Mouse (Mus musculus): Measurements from ENCODE around the gene Il17rd.

Il17rd gene

DNA sequence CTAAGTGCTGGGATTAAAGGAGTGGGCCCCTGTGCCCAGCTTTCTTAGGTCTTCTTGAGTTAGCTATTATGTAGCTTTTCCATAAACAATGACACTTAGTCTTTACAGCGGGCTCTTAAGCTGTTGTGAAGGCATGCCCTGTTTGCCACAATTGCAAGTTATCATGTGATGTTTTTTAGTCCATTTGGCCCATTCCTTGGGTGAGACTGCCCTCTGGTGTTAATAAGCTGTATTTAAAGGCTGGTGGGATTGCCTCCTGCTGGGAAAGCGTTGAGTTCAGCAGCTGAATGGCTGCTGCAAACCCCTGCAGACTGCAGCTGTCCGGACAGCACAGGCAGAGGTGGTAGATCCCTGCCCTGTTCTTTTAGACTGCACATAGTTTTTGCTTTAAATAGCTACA, 58.0 kb downstream of the Il17rd start:
- DNase-seq = peak in 1 of 2 experiments; percentile 39

DNA sequence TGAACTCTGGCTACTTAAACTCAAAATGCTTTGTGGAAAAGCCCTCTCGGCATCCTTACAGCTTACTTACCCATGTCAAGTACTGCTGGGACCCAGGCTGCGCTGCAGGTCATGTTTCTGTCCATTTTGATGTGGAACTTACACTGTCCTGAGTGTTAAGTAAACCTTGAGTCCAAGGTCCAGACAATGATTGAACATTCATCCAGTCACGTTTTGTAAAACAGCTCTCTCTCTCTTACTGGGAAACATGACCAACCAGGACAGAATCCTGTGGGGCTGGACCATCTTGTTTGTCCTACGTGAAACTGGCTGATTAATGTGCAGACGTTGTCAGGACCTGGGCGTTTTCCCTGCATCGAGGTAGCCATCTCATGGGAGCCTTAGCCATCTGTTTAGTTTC, 63.0 kb downstream of the Il17rd start:
- no peak for DNase-seq

DNA sequence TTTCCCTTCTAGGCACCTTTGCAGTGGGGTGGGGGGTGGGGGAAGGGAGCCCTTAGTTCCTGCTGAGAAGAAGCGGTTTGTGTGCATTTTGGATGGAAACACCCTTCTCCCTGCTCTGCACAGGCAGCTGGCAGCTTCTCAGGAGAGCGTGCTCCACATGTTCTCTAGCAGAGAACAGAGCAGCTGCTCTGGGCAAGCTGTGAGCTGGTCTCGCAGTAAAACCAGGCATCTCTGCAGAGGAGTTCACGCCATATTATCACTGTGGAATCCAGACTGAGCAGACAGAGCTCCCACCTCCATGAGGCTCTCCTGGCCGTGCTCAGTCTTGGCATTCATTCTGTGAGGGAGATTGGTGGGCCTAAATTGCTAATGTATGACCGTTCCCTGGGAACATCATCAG, 64.0 kb downstream of the Il17rd start:
- no peak for DNase-seq

DNA sequence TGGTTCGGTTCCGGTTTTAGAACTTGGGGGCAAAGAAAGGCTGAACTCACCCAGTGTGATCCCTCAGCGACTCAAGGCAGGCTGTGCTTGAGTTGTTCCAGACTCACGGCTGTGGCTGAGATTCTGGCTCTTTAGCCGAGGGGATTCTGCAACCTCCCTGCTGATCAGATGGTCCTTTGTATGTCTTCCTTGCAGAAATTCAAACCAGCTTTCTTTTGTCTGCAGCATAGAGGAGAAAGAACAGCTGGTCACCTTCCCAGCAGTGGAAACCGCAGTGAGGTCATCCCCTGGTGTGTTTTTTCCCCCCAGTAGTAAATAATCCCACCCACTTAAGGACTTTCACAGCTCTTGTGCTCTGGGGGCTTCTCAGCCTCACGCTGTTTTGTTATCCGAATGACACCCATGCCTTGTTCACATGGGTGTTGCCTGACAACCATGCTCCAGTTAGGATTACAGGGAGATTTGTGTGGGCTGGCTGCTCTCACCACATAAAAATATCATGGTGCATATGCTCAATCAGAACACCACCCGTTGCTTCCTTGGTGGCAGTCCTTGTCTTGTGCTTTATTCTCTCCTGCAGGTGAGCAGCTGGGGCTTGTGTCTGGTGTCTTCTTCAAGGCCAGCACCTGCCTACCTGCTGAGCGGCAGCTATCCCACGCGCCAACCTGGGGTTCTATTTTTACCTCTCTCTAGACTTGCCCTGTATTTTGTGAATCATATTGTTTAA, 67.2 kb downstream of the Il17rd start:
- no peak for DNase-seq

DNA sequence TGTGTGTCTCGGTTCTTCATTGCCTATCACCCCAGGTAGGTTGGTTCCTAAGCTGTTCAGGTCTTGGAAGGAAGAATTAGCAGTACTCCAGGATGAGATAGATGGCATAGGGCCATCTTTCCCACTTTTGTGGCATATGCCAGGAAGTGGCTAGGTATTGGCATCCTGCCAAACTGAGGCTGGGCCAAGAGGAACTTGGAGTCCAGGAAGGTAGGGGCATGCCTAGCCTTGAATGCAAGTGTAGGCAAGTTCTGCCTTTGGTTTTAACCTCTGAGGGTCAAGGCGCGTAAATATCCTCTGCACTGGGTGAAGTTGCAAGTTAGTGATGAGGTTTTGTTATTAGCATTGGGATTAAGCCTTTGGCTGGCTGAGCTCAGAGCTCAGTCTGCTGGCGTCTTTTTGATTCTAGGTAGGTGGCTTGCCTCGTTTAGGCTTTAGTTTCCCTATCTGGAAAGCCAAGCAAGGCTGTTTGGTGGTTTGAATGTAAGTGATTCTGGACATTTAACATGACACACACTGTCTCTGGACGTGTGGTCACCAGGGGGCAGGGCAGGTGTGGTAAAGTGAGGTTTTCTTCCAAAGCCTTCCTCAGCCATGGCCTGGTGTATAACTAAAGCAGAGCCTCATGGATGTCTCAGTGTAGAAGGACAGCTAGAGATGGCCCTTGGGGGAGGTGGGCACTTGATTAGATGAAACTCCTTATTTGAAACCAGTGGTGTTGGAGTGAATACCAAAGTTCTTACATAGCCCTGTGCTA, 70.2 kb downstream of the Il17rd start:
- DNase-seq = peak; percentile 41 to 62

DNA sequence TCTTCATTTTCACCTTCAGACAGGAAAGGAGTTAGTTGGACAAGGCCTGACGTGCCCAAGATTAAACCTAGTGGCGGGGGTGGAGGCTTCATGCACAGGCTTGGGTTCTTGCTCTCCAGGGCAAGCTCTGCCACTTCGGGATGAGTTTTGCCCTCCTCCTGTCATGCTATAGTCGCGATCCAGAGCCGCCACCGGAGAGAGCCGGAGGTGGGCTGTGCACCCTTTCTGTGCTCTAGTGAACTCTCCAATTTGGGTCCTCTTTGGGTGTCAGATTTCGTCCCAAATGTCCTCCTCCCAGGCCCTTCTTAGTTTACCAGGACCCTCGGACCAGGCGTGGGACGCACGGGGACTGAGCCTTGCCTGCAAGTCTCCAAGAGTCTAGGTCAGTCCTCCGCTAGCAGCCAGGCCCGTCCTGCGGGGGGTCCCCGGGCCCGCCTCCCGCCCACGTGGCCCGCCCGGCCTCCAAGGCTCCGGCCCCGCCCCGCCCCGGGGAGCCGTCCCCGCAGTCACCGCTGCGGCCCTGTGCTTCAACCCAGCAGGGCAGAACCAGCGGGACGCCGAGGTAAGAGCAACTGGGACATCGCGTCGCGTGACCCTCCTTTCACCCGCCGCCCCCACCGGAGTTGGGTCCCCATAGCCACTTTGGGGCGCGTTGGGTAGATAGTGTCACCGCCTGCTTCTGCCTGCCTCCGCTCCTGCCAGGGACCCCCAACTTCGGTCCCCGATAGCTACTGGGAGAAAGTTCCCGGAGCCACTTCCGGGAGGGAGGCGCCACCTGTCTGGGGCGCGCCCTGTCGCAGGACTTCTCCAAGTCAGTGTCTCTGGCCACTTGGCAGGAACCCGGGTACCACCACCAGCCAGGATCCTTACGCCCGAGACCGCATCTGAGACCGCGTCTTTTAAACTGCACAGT, 75.9 kb downstream of the Il17rd start, which contains the start of gene Arhgef3:
Gene Arhgef3 (plus strand): TSS at position 538 of the 913 bp plus-strand sequence.
- peak; percentile 15 to 37 for DNase-seq

DNA sequence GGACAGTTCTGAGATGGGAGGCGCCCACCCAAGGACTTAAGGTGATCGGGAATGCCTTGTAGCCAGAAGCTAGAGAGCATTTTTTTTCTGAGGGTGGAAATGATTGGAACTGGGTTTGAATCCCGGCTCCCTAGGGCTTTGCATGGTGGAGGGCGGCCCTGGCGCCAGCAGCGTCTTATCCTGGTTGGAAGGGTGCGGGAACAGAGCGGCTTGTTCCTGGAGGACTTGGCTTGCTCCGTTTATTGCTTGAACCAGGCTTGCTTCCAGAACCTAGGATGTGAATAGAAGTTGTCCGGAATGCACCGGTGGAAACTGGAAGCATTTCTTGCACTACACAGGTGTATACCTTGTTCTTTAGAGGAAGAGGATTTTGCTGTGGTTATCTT, 76.5 kb downstream of the Il17rd start:
- no peak for DNase-seq

DNA sequence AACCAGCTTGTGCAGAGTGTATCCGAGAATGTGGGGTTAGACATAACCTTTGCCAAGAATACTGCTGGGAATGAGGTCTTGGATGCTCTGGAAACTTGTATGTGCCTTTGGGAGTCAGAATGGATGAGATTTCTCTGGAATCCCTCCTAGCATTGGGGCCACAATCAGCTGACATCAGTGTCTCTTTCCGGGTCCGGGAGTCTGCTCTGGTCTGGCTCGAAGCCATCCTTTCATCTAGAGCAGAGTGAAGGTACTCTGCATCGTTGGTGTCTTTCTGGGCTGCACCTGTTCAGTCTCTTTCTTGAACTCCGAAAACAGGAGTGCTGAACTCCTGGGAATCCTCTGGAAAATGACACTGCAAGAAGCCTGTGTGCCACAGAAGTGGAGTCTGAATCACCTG, 77.2 kb downstream of the Il17rd start:
- DNase-seq = no peak

DNA sequence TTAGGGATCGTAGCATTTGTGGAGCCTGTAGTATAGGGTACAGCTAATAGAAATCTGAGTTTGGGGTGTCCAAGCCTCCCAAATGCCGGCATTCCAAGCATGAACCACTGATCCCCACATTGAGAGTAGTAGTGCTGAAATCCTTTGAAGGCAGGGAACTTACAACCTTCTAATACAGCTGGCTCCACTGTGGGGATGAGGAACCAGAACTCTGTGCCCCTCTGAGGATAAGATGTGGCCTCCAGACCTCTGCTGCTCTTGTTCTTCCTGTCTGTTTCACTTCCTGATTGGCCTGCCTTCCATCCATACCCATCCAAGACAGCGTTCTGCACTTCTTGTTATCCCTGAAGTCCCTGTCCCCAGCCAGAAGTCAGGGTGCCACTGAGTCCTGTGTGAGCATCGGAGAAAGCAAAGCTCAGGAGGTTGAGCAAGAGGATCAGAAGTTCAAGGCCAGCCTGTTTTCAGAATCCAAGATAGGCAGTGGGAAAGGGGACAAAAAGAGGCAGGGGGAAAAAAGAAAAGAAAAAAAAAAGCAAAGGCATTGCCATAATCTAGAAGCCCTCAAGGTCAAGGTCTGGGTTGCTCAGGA, 77.9 kb downstream of the Il17rd start:
- no peak for DNase-seq

DNA sequence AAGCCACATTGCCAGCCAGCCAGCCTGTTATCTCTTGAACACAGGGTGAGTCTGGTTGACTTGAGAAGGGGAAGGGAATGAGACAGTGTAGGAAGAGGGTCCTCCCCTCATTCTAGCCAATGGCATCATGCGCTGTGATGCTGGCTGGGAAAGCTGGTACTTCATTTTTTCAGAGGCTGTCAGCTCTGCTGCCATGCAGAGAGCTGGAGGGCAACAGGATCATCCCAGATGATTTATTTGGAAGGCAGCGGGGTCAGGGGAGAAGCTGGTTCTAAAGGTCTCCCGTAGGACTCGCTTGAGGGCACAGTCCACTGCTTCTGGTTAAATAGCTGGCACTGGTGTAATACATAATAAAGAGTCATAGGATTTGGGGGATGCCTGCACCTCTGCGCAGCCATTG, 79.8 kb downstream of the Il17rd start:
- DNase-seq = no peak

DNA sequence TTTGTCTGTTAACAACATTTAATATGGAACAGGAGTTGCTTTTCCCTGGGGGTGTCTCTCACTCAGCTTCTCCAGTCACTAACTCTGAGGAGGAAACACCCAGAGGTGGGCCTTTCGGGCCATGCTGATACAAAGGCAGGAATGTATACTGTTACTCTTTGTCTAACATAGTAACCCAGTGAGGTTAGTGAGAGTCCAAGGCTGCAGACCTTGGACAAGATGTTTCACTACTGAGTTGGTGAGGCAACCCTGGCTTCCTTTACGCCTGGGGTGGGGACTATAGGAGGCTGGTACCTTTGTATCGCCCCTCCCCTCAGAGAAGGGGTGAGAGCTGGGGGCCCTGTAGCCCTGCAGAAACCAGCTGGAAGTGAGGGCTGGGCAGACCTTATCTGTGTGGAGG, 83.9 kb downstream of the Il17rd start:
- no peak for DNase-seq

DNA sequence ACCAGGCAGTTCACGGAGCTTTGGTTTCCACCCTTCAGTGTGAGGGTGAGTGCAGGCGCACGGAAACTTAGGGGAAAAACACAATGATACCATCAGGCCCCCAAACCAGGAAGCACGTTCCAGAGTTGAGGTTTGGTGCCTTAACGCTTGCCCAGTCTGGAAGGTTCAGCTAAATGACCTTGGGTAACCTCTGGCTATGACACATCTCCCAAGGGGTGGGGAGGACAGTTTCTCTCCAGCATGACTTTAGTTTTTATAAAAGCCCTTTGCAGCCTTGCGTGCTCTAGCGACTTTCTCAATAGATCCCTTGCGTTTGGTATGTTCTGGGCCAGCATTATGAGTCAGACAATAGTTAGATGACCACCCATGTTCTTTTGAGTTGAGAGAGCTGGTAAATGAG, 84.8 kb downstream of the Il17rd start:
- no peak for DNase-seq

DNA sequence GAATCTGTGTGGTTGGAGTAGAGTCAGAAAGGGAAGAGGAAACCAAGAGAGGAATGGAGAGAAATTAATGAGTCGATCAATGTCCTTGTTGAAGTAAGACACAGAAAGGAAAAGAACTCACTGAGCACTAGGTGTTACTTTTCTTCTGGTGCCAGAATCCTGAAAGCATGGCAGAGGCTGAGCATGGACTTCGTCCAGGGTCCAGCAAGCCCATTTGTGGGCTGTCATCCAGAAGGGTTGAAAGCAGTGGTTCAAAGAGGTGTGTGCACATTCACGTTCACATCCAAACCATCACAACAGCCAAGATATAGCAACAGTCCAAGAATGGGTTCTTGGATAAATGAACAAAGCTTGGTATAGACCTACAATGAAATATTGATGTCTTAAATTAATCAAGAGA, 91.3 kb downstream of the Il17rd start:
- DNase-seq = no peak

DNA sequence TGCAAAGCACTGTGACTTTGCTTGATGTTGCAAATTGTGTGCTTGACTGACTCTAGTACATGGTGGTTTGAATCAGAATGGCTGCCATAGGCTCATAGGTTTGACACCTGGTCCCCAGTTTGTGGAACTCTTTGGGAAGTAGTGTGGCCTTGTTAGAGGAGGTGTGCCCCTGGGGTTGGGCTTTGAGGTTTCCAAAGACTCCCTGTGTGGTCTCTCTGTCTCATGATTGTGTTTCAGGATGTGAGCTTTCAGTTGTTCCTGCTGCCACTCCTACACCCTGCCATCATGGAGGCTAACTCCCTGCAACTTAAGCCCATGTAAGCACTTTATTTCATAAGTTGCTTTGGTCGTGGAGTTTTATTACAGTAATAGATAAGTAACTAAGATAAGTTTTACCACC, 91.9 kb downstream of the Il17rd start:
- no peak for DNase-seq

DNA sequence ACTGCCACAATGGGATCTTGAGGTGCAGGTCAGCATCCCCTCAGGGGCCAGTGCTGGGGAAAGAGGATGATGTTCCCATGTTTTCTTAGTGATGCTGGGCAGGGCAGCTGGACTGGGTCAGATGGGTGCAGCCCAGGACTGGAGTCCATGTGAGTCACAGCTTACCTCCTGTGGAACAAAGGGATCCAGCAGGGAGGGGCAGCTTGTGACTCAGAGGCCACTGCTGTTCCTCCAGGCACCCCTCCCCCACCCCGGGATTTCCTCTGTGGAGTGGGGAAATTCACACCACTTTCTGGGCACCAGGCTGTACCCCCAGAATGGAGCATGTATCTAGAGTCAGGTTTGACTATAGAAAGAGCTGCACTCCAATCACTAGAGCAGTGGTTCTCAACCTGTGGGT, 92.8 kb downstream of the Il17rd start:
- no peak for DNase-seq

DNA sequence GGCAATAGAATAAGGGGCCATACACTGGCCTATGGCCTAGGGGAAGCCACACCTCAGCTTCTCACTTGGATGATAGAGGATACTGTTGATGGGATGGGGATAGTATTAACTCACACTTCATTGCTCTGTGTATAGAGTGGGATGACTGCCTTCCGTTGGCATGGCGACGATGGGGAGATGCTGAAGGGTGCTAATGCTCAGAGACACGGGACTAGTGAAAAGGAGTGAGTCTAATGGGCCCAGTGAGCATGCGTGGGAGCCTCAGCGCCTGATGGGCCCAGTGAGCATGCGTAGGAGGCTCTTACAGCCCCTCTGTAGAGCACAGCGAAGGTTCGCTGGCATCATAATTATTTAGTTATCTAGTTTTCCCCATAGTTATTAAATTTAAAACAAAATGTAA, 100.2 kb downstream of the Il17rd start:
- DNase-seq = no peak

DNA sequence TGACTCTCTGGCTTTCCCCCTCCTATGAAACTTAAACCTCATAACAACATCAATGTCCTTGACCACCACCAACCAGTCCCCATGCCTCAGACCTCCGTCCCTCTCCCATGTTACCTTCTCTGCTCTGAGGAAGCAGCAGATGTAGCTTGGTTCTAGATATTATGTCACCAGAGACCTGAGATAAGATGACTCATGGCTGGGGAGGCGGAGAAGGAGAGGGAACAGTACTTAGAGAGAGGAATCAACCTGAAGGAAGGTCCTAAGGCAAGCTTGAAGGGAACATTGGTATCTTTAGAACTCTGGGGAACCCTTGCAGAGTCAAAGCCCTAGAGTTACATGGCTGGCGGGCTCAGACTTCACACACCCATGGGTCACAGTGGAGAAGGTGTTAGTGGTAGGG, 101.2 kb downstream of the Il17rd start:
- DNase-seq = no peak

DNA sequence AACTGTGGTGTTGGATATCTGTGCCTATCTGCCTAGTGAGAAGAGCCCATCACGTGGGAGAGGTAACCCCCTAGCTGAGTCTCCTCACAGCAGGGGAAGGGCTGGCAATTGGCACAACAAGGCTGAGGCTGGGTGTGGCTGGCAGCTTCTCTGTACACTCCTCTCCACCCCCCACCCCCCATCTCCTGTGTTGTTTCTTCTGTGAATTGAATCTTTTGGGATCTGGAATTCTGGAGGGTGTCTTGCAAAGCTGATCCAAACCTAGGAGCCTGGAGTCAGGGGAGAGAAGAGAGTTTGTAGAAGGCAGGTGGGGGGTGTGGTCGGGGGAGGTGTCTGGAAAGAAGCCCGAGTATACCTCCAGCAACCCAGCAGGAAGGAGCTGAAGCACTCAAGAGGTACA, 102.7 kb downstream of the Il17rd start:
- DNase-seq = no peak

DNA sequence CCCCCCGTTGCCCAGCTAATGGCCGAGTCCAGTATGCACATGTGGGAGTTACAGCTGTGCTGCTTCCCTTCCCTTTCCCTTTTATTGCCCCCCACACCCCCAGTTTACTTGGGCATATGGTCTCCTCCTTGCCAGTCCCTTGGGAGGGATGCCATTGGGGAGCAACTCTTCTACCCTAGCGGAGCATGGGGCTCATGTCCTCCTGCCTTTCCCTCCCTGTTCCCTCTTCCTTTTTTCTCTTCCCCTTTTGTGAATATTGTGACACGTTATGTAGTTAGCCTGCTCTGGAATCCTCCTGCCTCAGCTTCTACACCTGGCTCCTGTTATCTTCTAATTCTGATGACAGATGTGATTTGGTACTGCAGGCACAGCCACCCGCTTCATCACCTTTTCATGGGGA, 103.9 kb downstream of the Il17rd start:
- no peak for DNase-seq

DNA sequence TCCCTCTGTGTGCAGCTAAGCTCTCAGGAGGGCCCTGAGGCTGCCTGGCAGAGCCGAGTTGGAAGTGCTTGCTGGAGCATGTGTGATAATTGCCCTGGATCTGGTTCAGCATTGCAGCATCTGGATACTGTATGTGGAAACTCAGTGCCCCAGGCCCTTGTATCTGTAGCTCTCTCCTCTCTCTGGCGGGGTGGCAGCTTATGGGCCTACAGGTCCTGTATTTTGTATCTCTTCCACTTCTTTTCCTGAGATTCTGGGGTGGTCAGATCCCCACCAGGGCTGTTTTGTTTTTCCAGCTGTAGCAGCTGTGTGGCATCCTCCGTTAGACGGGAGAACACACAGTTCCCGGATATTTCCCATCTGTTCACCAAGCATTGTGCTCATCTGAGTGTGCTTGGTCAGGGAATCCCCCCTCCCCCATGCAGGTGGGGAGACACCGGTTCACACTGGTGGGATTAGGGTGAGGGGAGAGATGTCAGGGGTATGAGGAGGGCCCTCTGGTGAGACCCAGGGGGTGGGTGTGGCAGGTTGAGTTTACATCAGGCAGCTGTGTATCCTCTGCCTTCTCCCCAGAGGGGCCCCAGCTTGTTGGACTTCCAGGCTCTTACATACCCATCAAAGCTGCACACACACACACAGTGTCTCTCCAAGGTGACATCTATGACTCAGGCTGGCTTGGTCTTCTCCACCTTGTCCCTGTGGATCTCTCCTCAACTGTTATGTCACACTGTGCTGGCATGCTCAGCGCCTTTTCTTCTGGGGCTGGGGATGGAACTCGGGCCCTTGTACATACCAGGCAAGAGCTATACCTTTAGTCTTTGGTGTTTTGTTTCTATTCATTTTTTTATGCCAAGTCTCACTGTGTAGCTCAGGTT, 106.7 kb downstream of the Il17rd start:
- no peak for DNase-seq

DNA sequence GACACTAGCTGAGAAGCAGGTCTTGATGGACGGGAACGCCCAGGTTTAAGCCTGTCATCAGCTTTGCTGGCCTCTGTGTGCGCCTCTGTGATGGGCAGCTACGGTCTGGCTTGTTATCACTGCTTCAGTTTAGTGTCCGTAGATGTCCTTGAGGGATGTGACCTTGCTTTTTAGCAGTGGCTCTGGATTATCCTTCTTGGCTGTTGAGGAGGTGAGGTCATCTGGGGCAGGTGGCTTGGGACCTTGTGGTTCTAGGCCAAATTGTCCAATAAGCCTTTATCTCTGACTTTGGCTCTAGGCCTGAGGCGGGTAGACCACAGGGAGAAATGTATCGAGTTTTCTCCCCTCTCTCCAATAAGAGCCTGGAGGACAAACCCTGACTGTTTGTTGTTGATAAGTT, 109.0 kb downstream of the Il17rd start:
- no peak for DNase-seq

DNA sequence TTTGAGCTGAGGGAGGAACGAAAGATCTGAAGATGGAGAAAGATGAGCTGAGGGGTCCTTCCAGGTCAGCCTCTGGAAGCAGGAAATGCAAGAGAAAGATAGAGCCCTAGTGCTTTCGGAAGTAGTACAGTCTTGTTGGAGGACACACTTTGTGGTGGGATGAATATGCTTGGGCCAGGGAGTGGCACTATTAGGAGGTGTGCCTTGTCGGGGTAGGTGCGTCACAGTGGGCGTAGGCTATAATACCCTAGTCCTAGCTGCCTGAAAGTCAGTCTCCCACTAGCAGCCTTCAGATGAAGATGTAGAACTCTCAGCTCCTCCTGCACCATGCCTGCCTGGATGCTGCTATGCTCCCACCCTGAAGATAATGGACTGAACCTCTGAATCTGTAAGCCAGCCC, 110.7 kb downstream of the Il17rd start:
- no peak for DNase-seq
